Mouse (Mus musculus) embryonic fibroblast, embryonic 13.5 days (primary cell): ENCODE data around the gene Radil. TPM values are rescaled to one million over a fixed set of nuclear protein-coding genes. Genes with fewer than 3 reads are reported as not detected.
A peak's percentile ranks its signal among the peaks of the same experiment; 100 is the strongest.

ENCODE experiments used
- H3K27ac ChIP-seq: 2 replicates; pipeline ENCODE4 v1.5.1; 2012; ENCODE audit warnings: low read length, control low read depth, inconsistent platforms; ENCODE audit not compliant: insufficient read depth
- H3K4me1 ChIP-seq: 2 replicates; pipeline ENCODE4 v1.6.1; 2011; ENCODE audit warnings: low read length; ENCODE audit not compliant: control insufficient read depth, insufficient read depth
- H3K4me3 ChIP-seq: 2 replicates; pipeline ENCODE4 v1.5.1; 2011; ENCODE audit warnings: mild to moderate bottlenecking, control low read depth, low read length; ENCODE audit not compliant: insufficient read depth
- CTCF ChIP-seq: IDR thresholded peaks from 2 replicates; pipeline ENCODE4 v1.5.1; 2011; ENCODE audit warnings: mild to moderate bottlenecking, control low read depth, low read length, moderate library complexity, borderline replicate concordance; ENCODE audit not compliant: insufficient read depth
- POLR2A ChIP-seq: IDR thresholded peaks from 2 replicates; pipeline ENCODE4 v1.6.1; 2011; ENCODE audit warnings: low read depth, mild to moderate bottlenecking, control low read depth, low read length, moderate library complexity
- polyA plus RNA-seq: library from polyadenylated mRNA; stranded (reverse); fragments of >200 nt; gene quantifications from 2 replicates; pipeline ENCODE4 v1.2.4, GENCODE M21; 2011; ENCODE audit warnings: low read depth; ENCODE audit not compliant: missing spikeins, insufficient read length

Gene Radil
- polyA plus RNA-seq, 1 experiment = 7.4 TPM

- Histone ChIP-seq H3K4me3 (no peak overlapping the region), H3K27ac (no peak overlapping the region)
- no peak for TF ChIP-seq CTCF
- no peak for TF ChIP-seq POLR2A
Observed at GRCm38 (mm10) chr5:142509141-142510060, 41.5 kb downstream of the Radil start.

GRCm38 (mm10) chr5:142505695-142506423 is 45.0 kb downstream of the Radil start:
- no peak for TF ChIP-seq POLR2A
- TF ChIP-seq CTCF = peak; percentile 55; the same call in 1 of the 2 replicates
- no peak overlapping the region for H3K4me3 ChIP-seq
- H3K27ac ChIP-seq = no peak overlapping the region
- no peaks in the 10 kb centered on the region for H3K4me1 ChIP-seq

More at GRCm38 (mm10) chr5:142509141-142510060, 41.5 kb downstream of the Radil start:
- no peaks in the 10 kb centered on the region for H3K4me1 ChIP-seq

- H3K4me1 ChIP-seq = no peaks in the 10 kb centered on the region
- no peak for TF ChIP-seq CTCF
- TF ChIP-seq POLR2A = no peak
- no peak overlapping the region for H3K4me3 ChIP-seq
- H3K27ac ChIP-seq = no peak overlapping the region
Observed at GRCm38 (mm10) chr5:142504175-142504574, 46.7 kb downstream of the Radil start.

DNA sequence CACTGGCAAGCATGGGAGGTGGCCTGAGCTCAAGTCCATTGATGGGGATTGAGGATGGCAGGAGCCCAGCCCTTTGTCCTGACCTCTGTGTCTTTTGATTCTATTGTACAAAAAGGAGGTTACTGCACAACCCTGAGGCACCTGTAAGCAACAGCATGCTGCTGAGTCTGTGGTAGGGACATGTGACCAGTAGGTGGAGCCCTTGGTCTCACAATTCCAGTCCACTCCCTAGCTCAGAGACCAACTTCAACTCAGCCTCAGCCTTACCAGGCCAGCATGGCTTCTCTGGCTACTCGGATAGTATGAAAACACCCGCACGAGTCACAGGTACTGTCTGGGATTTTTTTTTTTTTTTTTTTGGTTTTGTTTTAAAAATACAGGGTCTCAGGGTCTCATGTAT is 48.5 kb downstream of the Radil start:
- Histone ChIP-seq H3K4me3 (no peak overlapping the region), H3K27ac (no peak overlapping the region), H3K4me1 (no peaks in the 10 kb centered on the region)
- TF ChIP-seq CTCF = peak; percentile 91
- no peak for TF ChIP-seq POLR2A

DNA sequence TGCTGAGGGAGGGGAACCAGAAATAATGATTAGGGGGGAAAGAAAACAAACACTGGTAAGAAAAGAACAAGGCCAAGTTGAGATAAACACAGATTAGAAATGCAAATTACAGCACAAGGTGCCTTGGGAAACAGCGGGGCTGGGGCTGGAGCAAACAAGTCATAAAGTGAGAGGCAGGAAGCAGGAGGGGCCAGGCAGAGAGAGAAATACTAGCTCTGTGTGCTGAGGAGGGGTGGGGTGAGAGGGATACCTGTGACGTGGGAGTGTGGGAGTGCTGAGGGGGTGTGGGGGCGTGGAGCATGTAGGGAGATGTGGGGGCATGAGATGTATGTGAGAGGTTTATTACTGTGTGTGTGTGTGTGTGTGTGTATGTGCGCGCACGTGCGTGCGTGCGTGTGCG is 50.0 kb downstream of the Radil start:
- no peak overlapping the region for H3K27ac ChIP-seq
- no peaks in the 10 kb centered on the region for H3K4me1 ChIP-seq

DNA sequence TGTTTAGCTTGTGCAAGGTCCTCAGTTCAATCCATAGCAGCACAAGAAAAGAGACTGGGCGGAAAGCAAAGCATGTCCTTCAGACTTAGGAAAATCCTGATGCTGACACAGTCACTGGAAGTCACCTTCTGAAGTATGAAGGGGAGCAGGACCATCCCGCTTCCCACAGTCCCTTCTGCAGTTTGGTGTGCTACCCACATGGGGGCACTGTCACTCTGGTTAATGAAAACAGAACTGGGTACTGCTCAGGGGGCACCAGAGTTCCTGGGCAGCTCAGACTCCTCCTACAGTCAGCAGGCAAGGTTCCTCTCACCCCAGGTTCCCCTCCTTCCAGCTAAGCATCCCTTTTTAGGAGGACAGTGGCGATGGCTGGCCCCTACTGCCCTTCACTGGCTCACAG is 51.9 kb downstream of the Radil start:
- Histone ChIP-seq H3K27ac (no peak overlapping the region), H3K4me3 (no peak overlapping the region)
- TF ChIP-seq CTCF (peak; percentile 70; the same call in 1 of the 2 replicates), POLR2A (no peak)

More for the DNA sequence above, 50.0 kb downstream of the Radil start:
- TF ChIP-seq POLR2A (no peak), CTCF (no peak)
- no peak overlapping the region for H3K4me3 ChIP-seq

GRCm38 (mm10) chr5:142495321-142496096 is 55.4 kb downstream of the Radil start:
- no peak for TF ChIP-seq CTCF
- no peak overlapping the region for H3K27ac ChIP-seq
- H3K4me3 ChIP-seq = no peak overlapping the region
- H3K4me1 ChIP-seq = no peaks in the 10 kb centered on the region

More for the DNA sequence above, 51.9 kb downstream of the Radil start:
- no peaks in the 10 kb centered on the region for H3K4me1 ChIP-seq

DNA sequence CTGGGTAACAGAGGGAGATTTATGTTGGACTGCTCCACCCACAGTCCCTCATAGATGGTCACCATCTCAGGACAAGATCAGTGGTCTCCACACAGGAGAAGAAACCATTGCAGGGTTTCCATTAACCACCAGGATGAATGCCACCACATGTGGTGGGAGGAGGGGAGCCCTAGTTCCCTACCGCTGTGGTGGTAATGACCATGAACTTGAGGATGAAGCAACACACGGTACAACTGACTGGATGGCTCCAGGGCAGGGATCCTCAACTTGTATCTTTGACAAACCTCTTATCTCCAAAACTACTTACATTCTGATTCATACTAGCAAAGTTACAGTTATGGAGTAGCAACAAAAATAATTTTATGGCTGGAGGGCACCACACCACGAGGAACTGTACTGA is 57.6 kb downstream of the Radil start:
- Histone ChIP-seq H3K4me1 (no peaks in the 10 kb centered on the region), H3K27ac (no peak overlapping the region), H3K4me3 (no peak overlapping the region)
- TF ChIP-seq POLR2A = no peak
- TF ChIP-seq CTCF = no peak

DNA sequence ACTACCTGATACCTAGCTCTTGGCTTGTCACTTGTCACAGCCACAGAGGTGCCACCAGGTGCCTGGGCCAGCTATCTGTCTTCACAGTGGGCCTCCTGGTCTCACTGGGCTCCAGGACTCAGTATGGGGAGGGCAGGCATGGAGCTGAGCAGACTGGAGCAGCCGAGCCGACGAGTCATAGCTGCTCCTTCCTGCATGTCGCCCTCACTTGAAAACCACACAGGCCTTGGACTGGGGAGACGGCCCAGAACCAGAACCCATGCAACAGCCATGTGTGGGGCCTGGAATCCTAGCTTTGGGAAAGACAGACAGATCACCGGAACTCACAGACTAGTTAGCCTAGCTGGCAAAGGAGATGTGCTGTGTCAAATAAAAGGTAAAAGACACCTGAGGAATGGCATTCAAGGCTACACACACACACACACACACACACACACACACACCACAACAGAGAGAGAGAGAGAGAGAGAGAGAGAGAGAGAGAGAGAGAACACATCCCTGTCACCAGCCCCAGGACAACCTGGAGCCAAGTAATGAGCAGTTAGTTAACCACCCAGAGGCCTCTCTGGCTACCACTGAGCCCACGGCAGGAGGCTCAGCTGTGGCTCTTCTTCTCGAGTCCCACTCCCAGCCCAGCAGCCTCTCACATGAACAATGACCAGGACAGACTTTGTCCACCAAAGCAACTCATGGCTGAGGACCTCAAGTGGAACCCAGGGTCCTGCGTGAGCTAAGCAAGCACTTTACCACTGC is 60.8 kb downstream of the Radil start:
- Histone ChIP-seq H3K4me3 (no peak overlapping the region), H3K4me1 (no peaks in the 10 kb centered on the region), H3K27ac (peak overlapping the region; percentile 44)
- TF ChIP-seq CTCF = no peak
- no peak for TF ChIP-seq POLR2A
